In the genomic region with DNA sequence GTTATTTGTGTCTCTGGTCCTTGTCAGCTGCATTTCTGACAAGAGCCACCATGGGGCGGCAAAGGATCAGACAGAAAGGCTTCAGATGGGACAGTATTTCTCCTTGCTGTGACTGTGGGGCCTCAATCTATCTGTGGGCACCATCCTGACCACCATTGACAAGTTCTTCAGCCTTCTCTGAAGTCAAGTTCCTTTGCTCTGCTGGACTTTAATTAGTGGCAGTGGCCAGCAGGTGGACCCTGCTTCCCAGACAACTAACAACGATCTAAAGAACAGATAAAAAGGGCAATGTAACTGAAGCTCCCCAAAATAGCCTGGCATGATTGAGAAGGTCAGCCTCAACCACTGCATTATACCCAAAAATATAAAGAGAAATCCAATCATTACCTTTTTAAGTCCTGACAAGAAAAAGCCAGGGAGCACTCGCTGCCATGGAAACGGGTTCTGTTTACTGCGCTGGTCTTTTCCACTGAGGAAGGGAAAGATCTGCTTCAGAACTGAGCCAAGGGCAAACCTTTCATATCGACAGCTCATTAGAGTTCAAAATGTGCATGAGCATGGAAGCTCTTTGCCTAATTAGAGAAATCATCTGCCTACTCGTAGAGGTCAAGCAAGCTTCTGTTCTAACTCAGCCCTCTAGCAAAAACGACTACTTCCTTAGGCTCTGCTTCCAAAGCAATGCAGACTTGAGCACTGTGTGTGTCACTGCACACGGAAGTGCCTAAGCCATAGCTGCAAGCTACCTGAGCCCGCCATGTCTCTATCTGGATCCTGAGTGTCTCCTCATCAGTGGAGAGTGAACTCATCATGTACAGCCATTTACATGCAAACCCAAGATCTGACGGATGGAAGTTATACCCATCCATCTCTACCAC, we compare ENCODE assay signal across 10 mouse cellular contexts.
DNase-seq lines count a peak whose midpoint lies in the region; ATAC-seq and TF ChIP-seq lines count a peak whose summit lies in the region.
"Had no signal": no experiment of that assay in that cellular context is flagged by ENCODE, and none has a peak within 500 bp of the region (broad histone marks: within the 10 kb centered on the region; RNA-seq: fewer than 3 reads in every experiment).

No protein-coding gene starts in this region.

- no peaks in the 10 kb centered on the region for H3K4me1 ChIP-seq in ES-E14 (ENCODE audit: control insufficient read depth in 2 of 2, insufficient read depth in 2 of 2, low read length in 2 of 2, poor library complexity in 1 of 2)
- no peaks in the 10 kb centered on the region for H3K4me1 ChIP-seq in hindbrain, embryonic 14.5 days (replicated peaks; ENCODE audit: control insufficient read depth, insufficient read depth, low read length)
- peaks cover 8% of the 10 kb centered on the region for H3K4me1 ChIP-seq in midbrain, embryonic 16.5 days (ENCODE audit: control insufficient read depth, insufficient read depth, low read length)
- H3K4me1 ChIP-seq: liver, embryonic 13.5 days; stomach, embryonic 15.5 days had no signal

- no peak overlapping the region for H3K4me2 ChIP-seq in hindbrain, embryonic 14.5 days (replicated peaks)
- no peak overlapping the region for H3K4me2 ChIP-seq in midbrain, embryonic 16.5 days (ENCODE audit: low read length)
- H3K4me2 ChIP-seq: liver, embryonic 13.5 days; stomach, embryonic 15.5 days had no signal

- H3K27ac ChIP-seq in ES-E14 (ENCODE audit: insufficient read depth, low read depth, low read length, poor library complexity, severe bottlenecking), result no peak overlapping the region
- no peak overlapping the region for H3K27ac ChIP-seq in hindbrain, embryonic 14.5 days
- peak overlapping the region; percentile 56 for H3K27ac ChIP-seq in midbrain, embryonic 16.5 days (ENCODE audit: low read length)
- H3K27ac ChIP-seq: liver, embryonic 13.5 days; stomach, embryonic 15.5 days had no signal

- H3K9me3 ChIP-seq in ES-E14 (ENCODE audit: control insufficient read depth, insufficient read depth, low read depth, low read length), result no peaks in the 10 kb centered on the region
- H3K9me3 ChIP-seq in hindbrain, embryonic 14.5 days (ENCODE audit: control insufficient read depth, low read length), result no peaks in the 10 kb centered on the region
- no peaks in the 10 kb centered on the region for H3K9me3 ChIP-seq in midbrain, embryonic 16.5 days (replicated peaks; ENCODE audit: control insufficient read depth, low read length, poor library complexity, severe bottlenecking)
- H3K9me3 ChIP-seq: liver, embryonic 13.5 days; stomach, embryonic 15.5 days had no signal

- H3K9ac ChIP-seq in ES-E14 (ENCODE audit: insufficient read depth, low read depth, low read length, poor library complexity, severe bottlenecking), result no peak overlapping the region
- H3K9ac ChIP-seq in hindbrain, embryonic 14.5 days, result no peak overlapping the region
- H3K9ac ChIP-seq in midbrain, embryonic 16.5 days (ENCODE audit: low read depth, low read length), result no peak overlapping the region
- H3K9ac ChIP-seq: liver, embryonic 13.5 days; stomach, embryonic 15.5 days had no signal

- WGBS in hindbrain, embryonic 14.5 days, result 80% methylated on average over 11 of the region's 11 CpGs
- WGBS in midbrain, embryonic 16.5 days, result 64% methylated on average over 11 of the region's 11 CpGs

- H3K27me3 ChIP-seq in hindbrain, embryonic 14.5 days (ENCODE audit: control insufficient read depth, insufficient read depth, low read length), result no peaks in the 10 kb centered on the region
- no peaks in the 10 kb centered on the region for H3K27me3 ChIP-seq in midbrain, embryonic 16.5 days (ENCODE audit: control insufficient read depth, insufficient read depth, low read depth, low read length)
- H3K27me3 ChIP-seq: liver, embryonic 13.5 days; stomach, embryonic 15.5 days had no signal

- no peaks in the 10 kb centered on the region for H3K36me3 ChIP-seq in ES-E14 (ENCODE audit: control insufficient read depth, insufficient read depth, low read length, poor library complexity, severe bottlenecking)
- no peaks in the 10 kb centered on the region for H3K36me3 ChIP-seq in hindbrain, embryonic 14.5 days (replicated peaks; ENCODE audit: control insufficient read depth, insufficient read depth)
- no peaks in the 10 kb centered on the region for H3K36me3 ChIP-seq in midbrain, embryonic 16.5 days (ENCODE audit: control insufficient read depth, insufficient read depth, low read length)
- H3K36me3 ChIP-seq: liver, embryonic 13.5 days; stomach, embryonic 15.5 days had no signal

- DNase-seq in heart, postnatal 4 days, result peak; percentile 14
- DNase-seq in heart, adult 9 months (ENCODE audit: low spot score in 2 of 2), result no peak
- DNase-seq in ES-E14 (ENCODE audit: low read depth, low spot score), result peak; percentile 7
- peak; percentile 47 to 56 for DNase-seq in cerebellum, postnatal 10 days
- DNase-seq in hindbrain, embryonic 14.5 days (ENCODE audit: low spot score), result peak; percentile 46
- DNase-seq: liver, embryonic 13.5 days had no signal

- peak; percentile 46 for ATAC-seq in hindbrain, embryonic 14.5 days (ENCODE audit: low FRiP score)
- peak; percentile 78 for ATAC-seq in midbrain, embryonic 16.5 days
- ATAC-seq in CD4-positive, CD25-positive, alpha-beta regulatory T cell, adult 4 months, result no peak
- ATAC-seq in activated CD4-positive, CD25-positive, alpha-beta regulatory T cell, adult 4 months, result no peak

- H3K4me3 ChIP-seq in ES-E14 (ENCODE audit: insufficient read depth in 1 of 2, low read depth in 1 of 2, low read length in 2 of 2, poor library complexity in 1 of 2, severe bottlenecking in 1 of 2), result no peak overlapping the region
- no peak overlapping the region for H3K4me3 ChIP-seq in hindbrain, embryonic 14.5 days (replicated peaks; ENCODE audit: low read length)
- H3K4me3 ChIP-seq in midbrain, embryonic 16.5 days (ENCODE audit: low read depth, low read length), result no peak overlapping the region
- H3K4me3 ChIP-seq: liver, embryonic 13.5 days; stomach, embryonic 15.5 days had no signal

- in situ Hi-C loops in ES-E14 (cut with MboI; ENCODE audit: low sequenced_read_pairs in 2 of 2, unreplicated experiment in 2 of 2), result no loop called here

TF ChIP-seq in ES-E14, 5 proteins besides CTCF, POLR2A, EP300 and RAD21:
- no peak for TF ChIP-seq MAFK (IDR thresholded peaks at IDR 0.05; ENCODE audit: insufficient read depth, low read depth, low read length)
- no peak for TF ChIP-seq CHD2 (IDR thresholded peaks at IDR 0.05; ENCODE audit: low read depth, low read length)
- peak; percentile 18; the same call in 1 of the 2 replicates for TF ChIP-seq ZC3H11A (IDR thresholded peaks at IDR 0.05; ENCODE audit: borderline replicate concordance, low read depth, low read length)
- TF ChIP-seq HCFC1 (IDR thresholded peaks at IDR 0.05; ENCODE audit: borderline replicate concordance, insufficient read depth, low read length), result no peak
- TF ChIP-seq ZNF384 (IDR thresholded peaks at IDR 0.05; ENCODE audit: low read depth, low read length), result no peak

Comparison
In these comparisons a context has a peak if more than half of its experiments do, and no peak if none do; other contexts are left out.
1. DNase-seq: peak in heart, postnatal 4 days (single experiment), ES-E14 (single experiment), cerebellum, postnatal 10 days (2 of 2) and hindbrain, embryonic 14.5 days (single experiment); none in heart, adult 9 months (0 of 2).
2. ATAC-seq: peak in hindbrain, embryonic 14.5 days (single experiment) and midbrain, embryonic 16.5 days (single experiment); none in CD4-positive, CD25-positive, alpha-beta regulatory T cell, adult 4 months (single experiment) and activated CD4-positive, CD25-positive, alpha-beta regulatory T cell, adult 4 months (single experiment).